Mouse (Mus musculus) layer of hippocampus, adult 9-11 months (tissue): ENCODE data around the gene Abhd16a.
"Not testable (repeated sequence)": the region's sequence is repeated elsewhere in the genome, so short reads cannot be mapped to it uniquely, and the experiment has no call there.

Experiments
- DNase-seq: peaks from one replicate; pipeline ENCODE4 v3.0.0; 2022

The Abhd16a gene

GRCm38 (mm10) chr17:35124261-35124896, 35.3 kb downstream of the Abhd16a start:
- DNase-seq, result not testable (repeated sequence)

DNA sequence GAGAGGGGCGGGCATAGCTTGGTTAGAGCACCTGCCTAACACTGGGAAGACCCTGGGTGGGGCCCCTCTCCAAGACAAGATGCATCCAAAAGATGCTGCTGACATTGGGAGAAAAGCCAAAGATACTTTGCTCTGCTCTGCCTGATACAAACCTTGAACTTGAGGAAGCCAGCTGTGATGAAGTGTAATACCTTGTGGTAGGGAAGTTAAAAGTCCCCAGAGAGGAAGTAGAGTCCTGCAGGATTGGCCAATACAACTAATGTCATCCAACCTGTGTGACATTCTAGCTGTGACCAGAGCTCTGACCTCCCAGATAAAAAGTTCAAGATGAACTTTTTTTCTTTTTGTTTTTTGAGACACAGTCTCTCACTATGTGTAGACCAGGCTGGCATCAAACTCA, 36.0 kb downstream of the Abhd16a start:
- DNase-seq, result no peak

DNA sequence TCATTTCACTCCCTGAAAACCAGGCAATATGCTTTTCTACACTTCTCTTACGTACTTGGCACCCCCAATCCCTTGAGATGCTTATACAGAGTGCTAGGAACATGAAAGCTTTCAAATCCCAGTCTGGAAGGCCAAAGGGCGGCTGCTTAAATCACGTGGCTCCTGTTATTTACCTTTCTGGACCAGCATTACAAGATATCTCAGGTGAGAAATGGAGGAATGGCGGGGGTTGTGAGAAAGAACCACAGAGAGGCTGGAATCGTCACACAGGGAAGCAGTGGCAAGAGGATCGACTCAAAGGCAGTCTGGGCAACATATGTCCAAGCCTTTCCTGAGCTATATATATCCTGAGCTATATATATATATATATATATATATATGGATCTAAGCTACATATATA, 36.5 kb downstream of the Abhd16a start:
- DNase-seq, result no peak

- peak; percentile 63 for DNase-seq
These were observed 37.1 kb downstream of the Abhd16a start, which contains the start of gene D17H6S53E for GRCm38 (mm10) chr17:35126206-35126611. TSS of gene D17H6S53E (plus strand) at chr17:35126373.

GRCm38 (mm10) chr17:35127017-35127416, 38.0 kb downstream of the Abhd16a start:
- no peak for DNase-seq

GRCm38 (mm10) chr17:35128996-35129395, 39.9 kb downstream of the Abhd16a start:
- DNase-seq, result no peak

GRCm38 (mm10) chr17:35131038-35131437, 42.0 kb downstream of the Abhd16a start:
- DNase-seq, result no peak

GRCm38 (mm10) chr17:35131500-35132173, 42.6 kb downstream of the Abhd16a start, which contains the start of gene Apom:
TSS of gene Apom (minus strand) at chr17:35132050.
- DNase-seq, result no peak

DNA sequence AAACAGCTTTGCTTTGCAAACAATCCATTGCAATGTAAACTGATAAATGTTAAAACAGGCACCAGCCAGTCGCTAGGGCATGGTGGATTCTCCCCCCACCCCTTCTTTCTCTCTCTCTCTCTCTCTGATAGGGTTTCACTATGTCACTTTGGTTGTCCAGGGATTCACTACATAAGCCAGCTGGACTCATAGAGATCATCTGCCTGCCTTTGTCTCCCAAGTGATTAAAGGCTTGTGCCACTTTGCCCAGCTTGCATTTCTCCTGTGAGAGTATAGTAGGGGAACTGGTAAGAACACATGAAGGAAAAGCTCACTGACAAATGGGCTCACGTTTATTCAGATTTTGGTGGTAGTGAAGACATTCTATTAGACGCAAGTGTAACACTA, 43.1 kb downstream of the Abhd16a start:
- no peak for DNase-seq

DNA sequence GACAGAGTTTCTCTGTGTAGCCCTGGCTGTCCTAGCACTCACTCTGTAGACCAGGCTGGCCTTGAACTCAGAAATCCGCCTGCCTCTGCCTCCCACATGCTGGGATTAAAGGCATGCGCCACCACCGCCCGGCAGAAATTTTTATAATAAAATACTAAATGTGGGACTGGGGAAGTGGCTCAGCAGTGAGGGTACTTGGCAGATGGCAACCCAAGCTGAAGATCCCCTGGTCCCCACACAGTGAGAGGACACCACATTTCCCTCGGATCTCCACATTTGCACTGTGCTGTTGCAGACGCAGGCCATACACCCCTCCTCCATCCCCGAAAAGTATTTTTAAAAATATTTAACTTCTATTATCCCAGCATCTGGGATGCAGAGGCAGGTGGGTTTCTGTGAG, 44.5 kb downstream of the Abhd16a start:
- DNase-seq, result no peak

- peak; percentile 94 for DNase-seq
These were observed 45.9 kb downstream of the Abhd16a start, which contains the start of gene Bag6 for GRCm38 (mm10) chr17:35134801-35135590. TSS of gene Bag6 (plus strand) at chr17:35135178.

GRCm38 (mm10) chr17:35135591-35136320, 46.7 kb downstream of the Abhd16a start:
- no peak for DNase-seq

GRCm38 (mm10) chr17:35139269-35139668, 50.2 kb downstream of the Abhd16a start:
- no peak for DNase-seq

DNA sequence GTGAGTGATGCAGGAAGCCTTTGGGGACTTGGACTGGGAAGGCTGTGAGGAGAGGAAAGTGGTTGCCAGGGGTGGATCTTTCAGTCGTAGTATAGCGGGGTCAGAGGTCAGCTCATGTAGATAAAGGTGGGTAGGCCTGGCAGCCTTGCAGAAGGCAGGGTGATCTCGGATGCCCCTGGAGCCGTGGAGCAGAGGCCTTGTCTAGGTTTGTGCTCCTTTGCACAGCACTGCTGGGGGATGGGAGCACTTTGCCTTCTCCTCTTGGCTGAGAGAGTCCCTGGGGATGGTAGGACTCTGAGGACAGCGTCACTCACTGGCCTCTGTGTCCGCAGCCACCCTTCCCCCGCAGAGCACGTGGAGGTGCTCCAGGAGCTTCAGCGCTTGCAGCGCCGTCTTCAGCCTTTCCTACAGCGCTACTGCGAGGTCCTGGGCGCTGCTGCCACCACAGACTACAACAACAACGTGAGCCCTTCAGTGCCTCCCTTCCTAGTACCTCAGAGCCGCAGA, 51.5 kb downstream of the Abhd16a start:
- DNase-seq, result no peak

DNA sequence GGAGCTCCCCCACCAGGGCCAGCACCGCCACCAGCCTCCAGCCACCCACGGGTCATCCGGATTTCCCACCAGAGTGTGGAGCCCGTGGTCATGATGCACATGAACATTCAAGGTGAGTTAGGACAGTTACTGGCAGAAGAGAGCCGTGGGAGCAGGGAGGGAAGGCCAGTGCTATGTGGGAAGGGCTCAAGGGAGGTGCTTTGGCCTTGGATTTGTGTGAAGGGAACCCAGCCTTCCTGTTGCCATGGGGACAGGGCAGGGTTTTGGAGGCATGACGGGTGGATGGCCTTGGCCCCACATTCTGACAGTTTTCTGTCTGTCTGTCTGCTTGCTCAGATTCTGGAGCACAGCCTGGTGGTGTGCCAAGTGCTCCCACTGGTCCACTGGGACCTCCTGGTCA, 52.9 kb downstream of the Abhd16a start:
- no peak for DNase-seq

DNA sequence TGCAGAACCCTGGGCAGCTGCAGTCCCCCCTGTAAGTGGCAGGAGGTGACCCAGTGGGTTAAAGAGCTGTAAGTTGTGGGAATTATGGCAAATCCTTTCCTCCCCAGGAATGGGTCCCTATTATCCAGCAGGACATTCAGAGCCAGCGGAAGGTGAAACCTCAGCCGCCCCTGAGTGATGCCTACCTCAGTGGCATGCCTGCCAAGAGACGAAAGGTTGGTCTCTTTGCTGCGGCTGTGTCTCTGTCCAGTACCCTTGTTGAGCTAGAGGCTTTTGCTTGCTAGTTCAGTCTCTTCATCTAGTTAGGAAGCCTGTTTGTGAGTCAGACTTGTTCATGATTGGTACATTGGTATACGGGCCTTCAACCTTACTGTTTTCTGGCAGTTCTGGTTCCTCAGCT, 57.1 kb downstream of the Abhd16a start:
- DNase-seq, result no peak

DNA sequence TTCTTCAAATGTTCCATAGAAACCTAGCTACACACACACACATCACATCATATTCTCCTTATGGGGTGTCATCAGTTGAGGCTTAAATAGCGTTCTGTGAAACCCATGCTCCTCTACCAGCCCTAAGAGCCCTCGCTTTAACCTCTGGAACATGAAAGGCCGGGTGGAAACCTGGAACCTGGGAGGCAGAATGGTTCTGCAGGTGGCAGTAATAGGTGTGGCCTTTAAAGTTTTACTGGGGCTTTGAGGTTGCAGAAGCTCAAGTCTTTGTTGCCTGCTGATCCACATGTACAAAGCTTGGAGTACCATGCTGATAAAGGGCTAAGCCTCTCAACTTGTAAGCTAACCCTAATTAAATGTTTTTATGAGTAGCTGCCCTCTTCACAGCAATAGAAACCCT, 58.3 kb downstream of the Abhd16a start:
- DNase-seq, result no peak

- no peak for DNase-seq
These were observed 59.0 kb downstream of the Abhd16a start for GRCm38 (mm10) chr17:35147922-35148639.

GRCm38 (mm10) chr17:35152121-35152520, 63.1 kb downstream of the Abhd16a start:
- no peak for DNase-seq
